Mouse (Mus musculus) megakaryocyte, embryonic 14.5 days (primary cell): ENCODE data around the gene Thap4.

Experiments
- FLI1 ChIP-seq: IDR thresholded peaks from 2 replicates; pipeline ENCODE4 v1.6.1; 2012; ENCODE audit warnings: low read length, inconsistent platforms, mixed read lengths
- GATA1 ChIP-seq: IDR thresholded peaks from 3 replicates; pipeline ENCODE4 v1.6.1; 2012; ENCODE audit warnings: mixed read lengths, low read length, inconsistent platforms, borderline replicate concordance

- TF ChIP-seq GATA1 (no peak), FLI1 (no peak)
Measured at GRCm38 (mm10) chr1:93742910-93743309, 11.8 kb downstream of the Thap4 start.
